Mouse (Mus musculus) thymus, adult 2 months (tissue): ENCODE data around the gene Rad9a.

Experiments used
- CTCF ChIP-seq: fragments of 200-500 bp; IDR thresholded peaks from 2 replicates; pipeline ENCODE4 v1.5.1; 2012; ENCODE audit warnings: mild to moderate bottlenecking, control low read depth, low read length, moderate library complexity, borderline replicate concordance; ENCODE audit not compliant: control insufficient read depth, poor library complexity, insufficient read depth; ENCODE audit errors: extremely low read depth
- POLR2A ChIP-seq: fragments of 200-500 bp; IDR thresholded peaks from 2 replicates; pipeline ENCODE4 v1.6.1; 2012; ENCODE audit warnings: mild to moderate bottlenecking, low read length, control low read depth, moderate library complexity; ENCODE audit not compliant: control insufficient read depth, poor library complexity, insufficient read depth; ENCODE audit errors: extremely low read depth

DNA sequence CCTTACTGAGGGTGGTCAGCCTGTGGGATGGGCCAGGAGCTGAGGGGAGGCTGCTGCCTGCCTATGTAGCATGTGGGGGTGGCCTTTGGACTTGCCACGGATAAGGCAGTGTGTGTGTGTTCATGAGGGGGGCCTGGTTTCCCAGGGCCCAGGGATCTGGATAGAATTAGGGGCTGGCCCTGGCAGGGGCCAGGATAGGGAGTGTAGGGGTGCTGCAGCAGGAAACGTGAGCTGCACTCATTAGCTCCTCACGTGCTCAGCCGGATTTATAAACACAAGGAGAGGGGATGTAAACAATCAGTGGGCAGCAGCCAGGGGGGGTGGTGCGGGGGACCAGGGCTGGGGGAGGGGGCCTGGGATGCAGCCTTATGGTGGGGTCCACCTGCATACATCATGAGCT is 15.7 kb upstream of the Rad9a start:
- no peak for TF ChIP-seq CTCF
- no peak for TF ChIP-seq POLR2A
